9 mouse cellular contexts compared by ENCODE assay signal in genomic region chr10:84774573-84774972, GRCm38 (mm10). TPM values are rescaled to one million over a fixed set of nuclear protein-coding genes. Genes with fewer than 3 reads are reported as not detected.
DNase-seq lines count a peak whose midpoint lies in the region; ATAC-seq and TF ChIP-seq lines count a peak whose summit lies in the region.
"Had no signal": no experiment of that assay in that cellular context is flagged by ENCODE, and none has a peak within 500 bp of the region (broad histone marks: within the 10 kb centered on the region; RNA-seq: fewer than 3 reads in every experiment).

No protein-coding gene starts in this region.

- H3K4me3 ChIP-seq in heart, embryonic 10.5 days, result no peak overlapping the region
- no peak overlapping the region for H3K4me3 ChIP-seq in heart, embryonic 12.5 days
- H3K4me3 ChIP-seq in liver, postnatal 0 days (ENCODE audit: low read depth, low read length), result no peak overlapping the region

- no peaks in the 10 kb centered on the region for H3K36me3 ChIP-seq in heart, embryonic 10.5 days
- no peaks in the 10 kb centered on the region for H3K36me3 ChIP-seq in heart, embryonic 12.5 days
- no peaks in the 10 kb centered on the region for H3K36me3 ChIP-seq in liver, postnatal 0 days (replicated peaks; ENCODE audit: insufficient read depth, low read length)
- H3K36me3 ChIP-seq: G1E had no signal

- peak; percentile 85 to 91 for DNase-seq in heart, adult 18-20 months
- no peak for DNase-seq in heart, embryonic 10.5 days (ENCODE audit: low spot score)
- DNase-seq in CD8-positive naive resting alpha-beta T cell, adult 2 months (ENCODE audit: low read depth in 2 of 2, low spot score in 2 of 2), result peak; percentile 12 to 27
- peak; percentile 73 for DNase-seq in liver, postnatal 0 days
- DNase-seq in spleen, postnatal 10 days (ENCODE audit: low spot score in 2 of 2), result peak; percentile 19 to 73
- DNase-seq in yolk sac, embryonic 10.5 days (ENCODE audit: low spot score), result no peak
- DNase-seq in retina, postnatal 1 day, result no peak

- no peak for TF ChIP-seq CTCF in liver, postnatal 0 days (IDR thresholded peaks at IDR 0.05; ENCODE audit: low read depth)

- H3K4me1 ChIP-seq in heart, embryonic 10.5 days, result no peaks in the 10 kb centered on the region; the same call in 1 of the 2 replicates
- peaks cover 24% of the 10 kb centered on the region for H3K4me1 ChIP-seq in heart, embryonic 12.5 days (replicated peaks)
- H3K4me1 ChIP-seq in liver, postnatal 0 days (ENCODE audit: insufficient read depth), result peaks cover 5% of the 10 kb centered on the region; the same call in 1 of the 2 replicates

- ATAC-seq in heart, embryonic 12.5 days (ENCODE audit: insufficient number of reproducible peaks, low FRiP score), result no peak
- ATAC-seq in liver, postnatal 0 days, result peak; percentile 80

- H3K27ac ChIP-seq in heart, embryonic 10.5 days, result no peak overlapping the region
- 0 out of 2 replicates have a peak overlapping the region, but pooled peaks have one; percentile 41 for H3K27ac ChIP-seq in heart, embryonic 12.5 days (ENCODE audit: poor library complexity, severe bottlenecking)
- 0 out of 2 replicates have a peak overlapping the region, but pooled peaks have one; percentile 45 for H3K27ac ChIP-seq in liver, postnatal 0 days (ENCODE audit: low read depth)

- H3K9ac ChIP-seq in heart, embryonic 12.5 days, result no peak overlapping the region
- H3K9ac ChIP-seq in liver, postnatal 0 days (replicated peaks), result no peak overlapping the region

- TF ChIP-seq EP300 in liver, postnatal 0 days (IDR thresholded peaks at IDR 0.05; ENCODE audit: low read depth), result no peak

- H3K9me3 ChIP-seq in heart, embryonic 10.5 days, result no peaks in the 10 kb centered on the region
- H3K9me3 ChIP-seq in heart, embryonic 12.5 days (replicated peaks), result no peaks in the 10 kb centered on the region
- no peaks in the 10 kb centered on the region for H3K9me3 ChIP-seq in liver, postnatal 0 days (ENCODE audit: low read length)
- H3K9me3 ChIP-seq: G1E had no signal

- H3K4me2 ChIP-seq in heart, embryonic 12.5 days, result no peak overlapping the region
- peak overlapping the region; percentile 19; the same call in 1 of the 2 replicates for H3K4me2 ChIP-seq in liver, postnatal 0 days (ENCODE audit: low read depth, low read length)

- WGBS in heart, embryonic 10.5 days, result 74% methylated on average over 12 of the region's 12 CpGs
- WGBS in heart, embryonic 12.5 days, result 51% methylated on average over 12 of the region's 12 CpGs
- 18% methylated on average over 12 of the region's 12 CpGs for WGBS in liver, postnatal 0 days (ENCODE audit: insufficient replicate concordance)

- no peaks in the 10 kb centered on the region; the same call in 1 of the 2 replicates for H3K27me3 ChIP-seq in heart, embryonic 10.5 days (ENCODE audit: insufficient read depth, poor library complexity, severe bottlenecking)
- no peaks in the 10 kb centered on the region for H3K27me3 ChIP-seq in heart, embryonic 12.5 days (replicated peaks)
- no peaks in the 10 kb centered on the region for H3K27me3 ChIP-seq in liver, postnatal 0 days (ENCODE audit: insufficient read depth, low read length)

RNA-seq across cellular contexts. Expression of gene Rfx4, which starts 18.7 kb away (rescaled TPM):
- total RNA-seq in heart, adult 18-20 months (2021), result not detected
- 0.36 TPM in 1 of 2 replicates, not detected in the other for polyA plus RNA-seq in heart, embryonic 10.5 days (2016; fragmentation: Nextera tagmentation; extraction: Ambion mirVana)
- polyA plus RNA-seq in heart, embryonic 12.5 days (2016; fragmentation: Nextera tagmentation; extraction: Ambion mirVana), result 0.19 and 0.42 TPM in 2 replicates
- not detected in 2 replicates for polyA plus RNA-seq in liver, postnatal 0 days (2015; fragmentation: Nextera tagmentation; extraction: Ambion mirVana)
- total RNA-seq: G1E had no signal
- polyA plus RNA-seq: G1E had no signal

Comparison
In these comparisons a context has a peak if more than half of its experiments do, and no peak if none do; other contexts are left out.
1. DNase-seq: peak in heart, adult 18-20 months (2 of 2), CD8-positive naive resting alpha-beta T cell, adult 2 months (2 of 2), liver, postnatal 0 days (single experiment) and spleen, postnatal 10 days (2 of 2); none in heart, embryonic 10.5 days (single experiment), yolk sac, embryonic 10.5 days (single experiment) and retina, postnatal 1 day (single experiment).